Mouse (Mus musculus) splenic B cell, adult 2 months (primary cell): ENCODE measurements around the gene Wscd2.

Source experiments
- DNase-seq: peaks from one replicate; pipeline ENCODE4 v3.0.0-alpha.2; 2011; ENCODE audit warnings: low read depth, low spot score
- H3K27me3 ChIP-seq: 2 replicates; pipeline ENCODE4 v1.6.1; 2012; ENCODE audit warnings: mild to moderate bottlenecking, low read length, moderate library complexity, mixed read lengths; ENCODE audit not compliant: control insufficient read depth, poor library complexity, insufficient read depth, severe bottlenecking
- H3K36me3 ChIP-seq: 2 replicates; pipeline ENCODE4 v1.6.1; 2012; ENCODE audit warnings: mild to moderate bottlenecking, low read length, moderate library complexity, mixed read lengths; ENCODE audit not compliant: control insufficient read depth, poor library complexity, insufficient read depth, severe bottlenecking

The Wscd2 gene

DNA sequence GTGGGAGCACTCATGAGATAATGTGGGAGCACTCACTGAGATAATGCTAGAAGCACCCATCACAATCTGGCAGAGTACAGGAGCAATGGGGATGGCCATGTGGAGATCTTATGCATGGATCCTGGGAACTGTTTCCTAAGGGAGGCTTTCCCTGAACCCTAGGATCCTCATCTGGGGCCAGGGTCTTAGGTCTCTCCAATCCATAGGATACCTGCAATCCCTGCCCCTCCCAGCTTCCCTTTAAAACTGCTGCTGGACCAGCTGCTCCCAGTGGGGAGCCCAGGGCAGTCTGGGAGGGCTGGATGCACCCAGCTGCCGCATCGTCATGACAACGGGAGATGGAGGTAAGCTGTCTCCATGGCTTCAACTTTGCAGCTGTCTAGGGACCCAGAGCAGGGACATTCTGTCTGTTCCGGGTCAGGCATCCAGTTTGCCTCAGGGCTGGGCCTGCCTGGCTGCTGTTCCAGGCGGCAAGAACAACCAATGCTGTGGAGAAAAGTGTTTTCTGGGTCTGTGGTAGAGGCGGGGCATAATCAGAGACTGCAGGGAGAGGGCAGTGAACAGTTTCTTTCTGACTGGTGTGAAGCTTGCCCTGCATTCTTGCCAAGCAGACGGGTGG lies 2.4 kb downstream of the Wscd2 start:
- H3K36me3 ChIP-seq, result no peaks in the 10 kb centered on the region
- no peak for DNase-seq

DNA sequence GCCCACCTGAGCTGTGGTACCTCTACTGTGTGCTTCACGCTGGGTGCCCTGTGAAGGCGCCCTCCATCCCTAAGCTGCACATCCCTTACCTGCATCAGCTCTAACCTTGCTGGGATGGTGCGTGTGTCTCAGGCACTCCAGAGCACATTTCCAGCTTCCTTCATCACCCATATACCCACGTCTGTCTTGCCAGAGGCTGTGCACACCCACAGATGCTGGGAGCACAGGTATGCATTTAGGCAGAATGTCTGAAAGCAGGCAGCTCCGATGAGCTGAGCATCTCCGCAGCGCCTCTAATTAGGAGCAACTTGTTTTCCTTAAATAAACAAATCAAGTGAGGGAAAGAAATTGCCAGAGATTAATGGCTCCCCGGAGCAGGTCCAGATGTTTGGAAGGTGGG lies 3.9 kb downstream of the Wscd2 start:
- Histone ChIP-seq H3K36me3 (no peaks in the 10 kb centered on the region), H3K27me3 (no peaks in the 10 kb centered on the region)
- DNase-seq, result no peak

More for the DNA sequence above, 2.4 kb downstream of the Wscd2 start:
- H3K27me3 ChIP-seq, result no peaks in the 10 kb centered on the region

DNA sequence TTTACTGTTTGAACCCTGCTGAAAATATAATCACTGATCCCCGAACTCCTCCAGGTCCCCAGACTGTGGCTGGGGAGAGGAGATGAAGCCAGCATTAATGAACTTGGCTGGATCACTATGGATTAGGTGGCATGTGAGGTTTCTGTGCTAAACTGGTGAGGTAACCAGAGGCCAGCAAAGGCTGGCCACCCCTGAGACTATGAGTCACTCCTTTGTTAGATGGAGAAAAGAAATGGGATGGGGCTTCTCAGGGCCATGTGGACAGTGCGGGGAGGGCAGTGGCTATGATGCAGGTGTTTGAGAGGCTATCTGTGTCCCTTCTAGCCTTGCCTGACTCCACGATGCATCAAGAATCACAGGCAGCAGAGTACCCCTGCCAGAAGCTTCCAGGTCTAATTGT lies 6.8 kb downstream of the Wscd2 start:
- H3K36me3 ChIP-seq, result no peaks in the 10 kb centered on the region

DNA sequence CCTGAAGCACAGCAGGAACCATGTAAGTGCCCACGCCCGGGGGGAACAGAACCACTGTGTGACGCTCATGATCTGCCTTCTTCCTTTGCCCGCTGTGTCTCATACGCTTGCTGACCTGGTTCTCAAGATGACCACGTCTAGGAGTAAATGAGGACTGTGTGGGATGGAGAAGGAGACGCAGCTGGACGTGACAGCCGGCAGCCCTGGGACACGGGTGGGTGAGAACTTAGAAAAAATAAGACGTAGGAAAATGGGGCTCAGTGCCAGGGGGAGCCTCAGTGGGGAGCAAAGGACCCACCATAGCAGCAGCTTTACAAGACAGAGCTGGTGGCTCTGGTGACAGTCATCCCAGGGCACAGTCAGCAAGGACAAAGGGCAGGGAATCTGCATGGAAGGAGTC lies 9.3 kb downstream of the Wscd2 start:
- Histone ChIP-seq H3K36me3 (no peaks in the 10 kb centered on the region), H3K27me3 (no peaks in the 10 kb centered on the region; the same call in 1 of the 2 replicates)
- no peak for DNase-seq

More for the DNA sequence above, 6.8 kb downstream of the Wscd2 start:
- no peaks in the 10 kb centered on the region for H3K27me3 ChIP-seq
- DNase-seq, result no peak

DNA sequence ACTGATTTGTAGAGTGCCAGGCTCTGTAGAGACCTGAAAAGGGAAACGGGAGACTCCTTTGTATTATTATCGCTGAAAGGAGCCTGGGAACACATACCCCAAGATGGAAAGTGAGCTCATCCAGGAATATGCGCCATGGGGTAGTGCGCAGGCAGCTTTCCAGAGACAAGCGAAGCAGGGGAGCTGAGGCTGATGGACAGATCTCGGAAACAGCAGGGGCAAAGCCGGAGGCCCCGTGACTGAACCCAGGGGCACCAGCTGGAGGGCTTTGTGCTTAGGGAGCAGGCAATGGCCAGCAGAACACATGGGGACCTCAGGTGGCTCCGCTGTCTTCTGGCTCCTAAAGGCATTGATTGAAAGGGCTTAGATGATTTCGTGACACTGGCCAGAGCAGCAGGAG lies 13.1 kb downstream of the Wscd2 start:
- Histone ChIP-seq H3K27me3 (no peaks in the 10 kb centered on the region; the same call in 1 of the 2 replicates), H3K36me3 (no peaks in the 10 kb centered on the region)
- DNase-seq, result no peak

DNA sequence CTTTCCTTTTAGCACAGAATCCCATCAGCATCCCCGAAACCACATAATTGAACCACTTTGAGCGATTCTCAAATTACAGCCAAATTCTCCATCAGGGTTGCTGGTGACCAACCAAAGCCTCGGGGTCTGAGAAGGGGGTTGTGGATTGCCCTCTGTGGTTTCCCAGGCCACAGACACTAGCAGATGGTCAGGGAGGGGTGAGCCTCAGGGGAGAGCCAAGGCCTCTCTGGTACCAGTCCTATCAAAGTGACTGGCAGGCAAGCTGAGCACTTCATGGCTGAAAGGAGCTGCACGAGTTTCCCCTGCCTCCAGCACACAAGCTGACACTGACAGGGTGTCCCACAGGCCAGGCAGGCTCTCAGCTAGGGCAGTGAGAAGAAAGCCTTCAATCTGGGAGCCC lies 14.5 kb downstream of the Wscd2 start:
- H3K36me3 ChIP-seq, result no peaks in the 10 kb centered on the region
- no peak for DNase-seq
- H3K27me3 ChIP-seq, result no peaks in the 10 kb centered on the region; the same call in 1 of the 2 replicates

DNA sequence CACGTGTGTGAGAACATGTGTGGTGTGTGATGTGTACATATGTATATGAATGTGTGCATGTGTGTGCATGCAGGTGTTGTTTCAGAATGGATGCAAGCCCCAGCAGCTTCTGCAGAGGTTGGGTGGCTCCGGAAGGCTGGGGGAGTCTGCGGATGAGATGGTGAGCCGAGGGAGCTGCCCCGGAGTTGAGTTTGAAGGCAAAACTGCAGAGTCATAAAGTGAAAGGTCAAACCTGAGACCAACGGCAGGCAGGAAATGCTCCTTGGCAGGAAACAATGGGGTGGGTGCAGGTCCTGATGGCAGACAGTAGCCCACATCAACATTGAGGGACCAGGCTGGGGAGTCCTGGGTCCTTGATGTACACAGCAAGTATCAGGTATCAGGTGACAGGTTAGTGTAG lies 15.9 kb downstream of the Wscd2 start:
- Histone ChIP-seq H3K36me3 (no peaks in the 10 kb centered on the region), H3K27me3 (no peaks in the 10 kb centered on the region; the same call in 1 of the 2 replicates)
- DNase-seq, result no peak

DNA sequence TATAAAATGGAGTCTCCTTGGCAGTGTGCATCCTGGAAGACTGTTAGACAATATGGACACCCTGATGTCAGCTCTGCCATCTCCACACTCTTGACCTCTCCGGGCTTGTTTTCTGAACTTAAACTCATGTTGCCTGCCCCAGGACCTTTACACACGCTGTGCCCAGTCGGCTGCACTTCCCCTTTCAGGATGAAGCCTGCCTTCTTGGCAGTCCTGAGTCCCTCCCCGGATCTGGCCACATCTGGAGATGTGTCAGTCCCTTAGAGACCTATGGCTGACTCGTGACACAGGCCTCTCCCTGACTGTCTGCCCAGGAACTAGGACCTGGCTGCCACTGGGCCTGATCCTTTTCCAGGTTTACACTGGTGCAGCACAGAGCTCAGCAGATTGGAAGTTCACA lies 16.6 kb downstream of the Wscd2 start:
- H3K36me3 ChIP-seq, result no peaks in the 10 kb centered on the region
- H3K27me3 ChIP-seq, result no peaks in the 10 kb centered on the region; the same call in 1 of the 2 replicates
- no peak for DNase-seq

DNA sequence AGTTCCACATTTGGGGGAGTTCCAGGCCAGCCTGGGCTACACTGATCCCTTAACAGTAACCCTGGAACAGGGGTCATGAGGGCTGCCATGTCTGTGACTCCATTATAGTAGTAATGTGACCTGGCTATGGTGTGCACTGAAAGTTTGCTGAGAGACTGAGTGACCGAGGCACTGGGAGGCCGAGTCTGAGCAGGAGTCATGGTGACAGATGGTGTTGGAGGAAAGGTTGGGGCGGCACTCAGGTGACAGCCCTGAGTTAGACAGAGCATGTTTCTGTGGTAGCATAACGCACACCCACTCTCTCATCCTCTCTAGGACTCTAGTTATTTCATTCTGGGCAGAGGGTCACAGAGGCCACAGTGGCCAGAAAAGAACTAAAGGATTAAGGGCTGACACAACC lies 19.0 kb downstream of the Wscd2 start:
- DNase-seq, result no peak
- Histone ChIP-seq H3K27me3 (no peaks in the 10 kb centered on the region), H3K36me3 (no peaks in the 10 kb centered on the region)

DNA sequence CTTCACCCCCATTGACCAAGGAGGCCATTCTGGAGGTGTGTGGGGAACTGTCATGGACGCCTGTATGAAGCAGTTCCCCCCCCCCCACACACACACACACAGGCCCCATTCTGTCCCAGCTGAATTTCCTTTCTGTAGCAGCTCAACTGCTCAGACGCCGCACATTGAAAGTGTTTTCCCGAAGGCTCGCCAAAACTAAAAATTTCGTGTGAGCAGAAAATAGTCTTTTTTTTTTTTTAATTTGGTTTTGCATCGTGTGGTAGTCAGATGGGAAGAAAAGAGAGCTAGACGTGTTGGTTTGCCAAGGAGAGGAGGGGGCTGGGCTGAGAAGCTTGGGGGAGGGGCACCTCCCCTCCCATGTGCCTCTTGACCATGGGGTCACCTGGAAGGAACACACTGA lies 23.5 kb downstream of the Wscd2 start:
- Histone ChIP-seq H3K27me3 (no peaks in the 10 kb centered on the region), H3K36me3 (no peaks in the 10 kb centered on the region)
- DNase-seq, result no peak

DNA sequence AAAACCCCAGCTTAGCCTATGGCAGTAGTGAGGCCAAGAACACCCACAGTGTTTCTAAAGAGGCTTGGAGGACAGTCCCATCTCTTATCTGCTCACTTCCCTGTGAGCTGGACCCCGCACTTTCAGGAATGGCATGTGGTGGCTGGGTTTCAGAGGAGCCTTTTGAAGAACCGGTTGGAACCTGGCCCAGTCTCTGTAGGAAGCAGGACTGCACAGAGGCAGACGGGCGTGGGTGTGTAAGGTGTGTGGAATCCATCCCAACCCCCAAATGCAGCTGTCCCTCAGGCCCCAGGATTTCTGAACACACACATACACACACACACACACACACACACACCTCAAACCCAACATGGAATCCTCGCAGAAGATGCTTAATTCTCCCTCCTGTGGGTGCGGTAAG lies 23.9 kb downstream of the Wscd2 start:
- no peaks in the 10 kb centered on the region for H3K27me3 ChIP-seq
- no peak for DNase-seq
- no peaks in the 10 kb centered on the region for H3K36me3 ChIP-seq

DNA sequence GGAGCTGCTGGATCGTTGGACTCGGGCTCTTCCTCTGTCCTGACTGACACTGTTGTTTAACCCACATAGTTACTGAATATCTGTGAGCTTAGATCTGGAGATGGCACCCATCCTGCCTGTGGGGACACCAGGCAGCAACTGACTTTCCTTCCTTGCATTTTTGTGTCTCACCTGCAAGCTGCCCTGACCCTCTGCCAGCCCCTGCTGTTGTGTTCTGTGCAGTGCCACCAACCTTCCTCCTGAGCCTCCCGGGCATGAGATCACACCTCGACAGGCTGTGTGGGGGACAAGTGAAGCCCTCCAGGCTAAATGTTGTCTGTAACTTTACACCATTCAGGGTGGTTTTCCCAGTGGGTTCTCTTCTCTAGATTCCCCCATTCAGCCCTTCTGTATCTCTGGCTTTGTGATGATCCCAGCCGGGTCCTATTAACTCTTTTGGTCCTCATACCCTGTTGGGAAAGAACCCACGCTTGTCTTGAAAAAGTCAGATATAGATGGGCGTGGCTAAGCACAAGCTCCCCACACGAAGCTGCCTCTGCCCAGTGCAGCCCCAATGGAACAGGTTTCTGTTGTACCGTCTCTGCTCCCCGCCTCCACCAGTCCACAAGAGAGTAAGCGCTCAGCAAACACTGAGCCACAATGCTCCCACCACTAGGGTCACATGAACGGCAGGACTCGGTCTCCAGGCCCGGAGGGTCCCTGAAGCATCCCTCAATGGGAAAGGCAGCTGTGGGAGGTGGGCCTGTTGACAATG lies 26.2 kb downstream of the Wscd2 start:
- DNase-seq, result no peak
- Histone ChIP-seq H3K27me3 (no peaks in the 10 kb centered on the region), H3K36me3 (no peaks in the 10 kb centered on the region)

DNA sequence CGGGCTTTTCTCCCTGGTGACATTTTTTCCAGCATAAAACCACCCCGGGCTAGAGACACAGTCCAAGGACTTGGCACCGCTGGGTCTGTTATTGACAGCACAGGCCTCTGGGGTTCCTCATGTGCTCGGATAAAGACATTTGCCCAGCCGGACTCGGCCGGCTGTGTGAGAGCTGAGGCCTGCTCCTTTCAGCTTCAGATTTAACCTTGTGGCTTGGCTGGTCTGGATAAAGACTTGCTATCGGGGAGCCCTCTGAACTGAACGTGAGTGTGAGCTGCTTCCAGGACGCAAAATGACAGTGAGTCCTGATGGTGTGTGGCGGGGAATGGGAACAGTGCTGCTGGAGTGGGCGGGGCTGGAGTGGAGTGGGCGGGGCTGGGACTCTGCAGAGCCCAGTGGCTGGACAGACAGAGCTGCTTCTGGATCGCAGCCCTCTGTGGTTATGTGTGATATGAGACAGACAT lies 26.8 kb downstream of the Wscd2 start:
- H3K36me3 ChIP-seq, result no peaks in the 10 kb centered on the region
- no peak for DNase-seq

DNA sequence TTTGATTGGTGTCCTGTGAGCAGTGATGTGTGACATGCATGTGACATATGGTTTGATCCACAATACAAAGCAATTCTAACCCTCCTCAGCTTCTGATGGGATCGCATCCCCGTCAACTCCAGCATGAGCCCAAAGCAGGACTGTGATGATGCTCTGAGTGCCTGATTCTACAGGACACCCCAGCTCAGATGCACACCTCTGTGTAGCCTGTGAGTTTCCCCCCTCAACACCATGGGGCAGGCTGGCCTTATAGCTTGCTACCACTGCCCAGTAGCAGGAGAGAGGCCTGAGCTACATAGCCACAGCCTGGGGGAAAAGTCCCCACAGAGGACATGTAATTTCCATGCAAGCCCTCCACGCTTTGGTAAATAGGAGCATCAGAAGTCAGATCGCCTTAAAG lies 27.3 kb downstream of the Wscd2 start:
- Histone ChIP-seq H3K36me3 (no peaks in the 10 kb centered on the region), H3K27me3 (no peaks in the 10 kb centered on the region)
- no peak for DNase-seq

More for the DNA sequence above, 26.8 kb downstream of the Wscd2 start:
- H3K27me3 ChIP-seq, result no peaks in the 10 kb centered on the region

DNA sequence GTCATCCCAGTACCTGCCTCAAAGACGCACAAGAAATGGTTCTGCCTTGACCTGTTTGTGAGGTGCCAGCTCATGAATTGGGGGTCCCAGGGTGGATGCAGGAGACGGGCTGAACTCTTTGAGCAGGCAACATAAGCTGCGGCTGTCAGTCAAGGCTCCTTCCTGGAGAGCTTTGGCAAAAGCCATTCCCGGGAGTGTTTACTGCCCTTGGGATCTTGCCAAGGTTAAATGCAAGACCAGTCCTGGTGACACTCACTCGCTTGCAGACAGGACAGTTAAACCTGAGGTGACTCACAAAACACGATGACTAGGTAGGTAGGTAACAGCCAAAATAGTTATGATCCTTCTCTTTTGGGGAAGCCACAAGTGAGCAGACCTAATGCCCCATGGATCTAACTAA lies 30.9 kb downstream of the Wscd2 start:
- H3K36me3 ChIP-seq, result no peaks in the 10 kb centered on the region
- no peaks in the 10 kb centered on the region for H3K27me3 ChIP-seq
- no peak for DNase-seq
